Mouse (Mus musculus) limb, embryonic 14.5 days (tissue): ENCODE data around the gene Plekhg6. TPM values are rescaled to one million over a fixed set of nuclear protein-coding genes. Genes with fewer than 3 reads are reported as not detected.

Experiments
- ATAC-seq: fragments of 200-750 bp; cut with Nextera tagmentation; 2 replicates; pipeline ENCODE4 v1.8.0; 2017; ENCODE audit warnings: low read depth, moderate number of reproducible peaks, moderate TSS enrichment; ENCODE audit not compliant: low FRiP score
- DNase-seq: peaks from one replicate; pipeline ENCODE4 v3.0.0-alpha.2; 2015; ENCODE audit warnings: low spot score
- H3K27ac ChIP-seq: fragments of 300-500 bp; sonication (generic); replicated peaks from 2 replicates; pipeline ENCODE4 v1.5.1; 2014; ENCODE audit warnings: low read depth, mild to moderate bottlenecking, low read length, moderate library complexity, mixed read lengths
- H3K27me3 ChIP-seq: fragments of 300-500 bp; sonication (generic); 2 replicates; pipeline ENCODE4 v1.6.1; 2014; ENCODE audit warnings: low read length, mixed read lengths; ENCODE audit not compliant: control insufficient read depth, insufficient read depth
- H3K36me3 ChIP-seq: fragments of 300-500 bp; sonication (generic); 2 replicates; pipeline ENCODE4 v1.6.1; 2014; ENCODE audit warnings: mild to moderate bottlenecking, low read length, moderate library complexity, mixed read lengths; ENCODE audit not compliant: control insufficient read depth, insufficient read depth
- H3K4me1 ChIP-seq: fragments of 300-500 bp; sonication (generic); 2 replicates; pipeline ENCODE4 v1.6.1; 2014; ENCODE audit warnings: antibody characterized with exemption, low read length, mixed read lengths; ENCODE audit not compliant: control insufficient read depth, insufficient read depth
- H3K4me2 ChIP-seq: fragments of 300-500 bp; sonication (generic); replicated peaks from 2 replicates; pipeline ENCODE4 v1.6.1; 2014; ENCODE audit warnings: low read depth, mild to moderate bottlenecking, low read length, moderate library complexity; ENCODE audit not compliant: severe bottlenecking
- H3K4me3 ChIP-seq: fragments of 300-500 bp; sonication (generic); replicated peaks from 2 replicates; pipeline ENCODE4 v1.5.1; 2014; ENCODE audit warnings: low read length
- H3K9ac ChIP-seq: fragments of 300-500 bp; sonication (generic); 2 replicates; pipeline ENCODE4 v1.6.1; 2014; ENCODE audit warnings: mild to moderate bottlenecking, low read depth, low read length, moderate library complexity; ENCODE audit not compliant: severe bottlenecking
- H3K9me3 ChIP-seq: fragments of 300-500 bp; sonication (generic); 2 replicates; pipeline ENCODE4 v1.6.1; 2016; ENCODE audit warnings: low read length; ENCODE audit not compliant: control insufficient read depth
- POLR2A ChIP-seq: fragments of 200-500 bp; IDR thresholded peaks from 2 replicates; pipeline ENCODE4 v1.8.0; 2012; ENCODE audit warnings: inconsistent platforms, mild to moderate bottlenecking, moderate library complexity, borderline replicate concordance; ENCODE audit not compliant: insufficient read depth, insufficient read length; ENCODE audit errors: extremely low read depth
- WGBS: fragments of 180-500 bp; shearing (Covaris S2); extraction: QIAGEN DNeasy Blood & Tissue Kit; methylation state at CpG from one replicate; pipeline ENCODE4 v1.1.7; 2014; 5-methylcytosine and 5-hydroxymethylcytosine counted together
- polyA plus RNA-seq, 2 experiments: library from polyadenylated mRNA; depleted of rRNA in 1 of 2; stranded (reverse) in 1 of 2; unstranded in 1 of 2; fragments of >200 nt; fragmentation: Nextera tagmentation in 1 of 2; extraction: Ambion mirVana in 1 of 2; gene quantifications; 2 replicates each; pipeline versions ENCODE4 v1.2.1 to v1.2.3; 2012 to 2014

Gene Plekhg6
- polyA plus RNA-seq, 2 experiments: 1.3 to 1.6 TPM

- no peak overlapping the region for H3K4me2 ChIP-seq
- no peak for DNase-seq
- no peak overlapping the region for H3K9ac ChIP-seq
- H3K9me3 ChIP-seq: no peaks in the 10 kb centered on the region
- 32% methylated on average over 4 of the region's 4 CpGs for WGBS
- TF ChIP-seq POLR2A: no peak
- peaks cover 10% of the 10 kb centered on the region for H3K36me3 ChIP-seq
- no peak overlapping the region for H3K4me3 ChIP-seq
- H3K4me1 ChIP-seq: peaks cover 55% of the 10 kb centered on the region
- H3K27me3 ChIP-seq: no peaks in the 10 kb centered on the region
- H3K27ac ChIP-seq: no peak overlapping the region
- ATAC-seq: no peak
Observed at GRCm38 (mm10) chr6:125352811-125353210, 27.8 kb downstream of the Plekhg6 start.

- Histone ChIP-seq H3K27ac (no peak overlapping the region), H3K9ac (no peak overlapping the region), H3K9me3 (no peaks in the 10 kb centered on the region), H3K36me3 (peaks cover 2% of the 10 kb centered on the region; the same call in 1 of the 2 replicates), H3K4me2 (peak overlapping the region; percentile 65), H3K4me1 (peaks cover 55% of the 10 kb centered on the region), H3K4me3 (no peak overlapping the region), H3K27me3 (no peaks in the 10 kb centered on the region)
- DNase-seq (no peak), ATAC-seq (no peak)
- TF ChIP-seq POLR2A: no peak
- WGBS: 62% methylated on average over 5 of the region's 5 CpGs
Observed at GRCm38 (mm10) chr6:125352046-125352384, 28.6 kb downstream of the Plekhg6 start.

- peak overlapping the region; percentile 65 for H3K4me2 ChIP-seq
- H3K4me1 ChIP-seq: peaks cover 55% of the 10 kb centered on the region
- peak overlapping the region; percentile 70 for H3K4me3 ChIP-seq
- no peak for TF ChIP-seq POLR2A
- H3K9ac ChIP-seq: peak overlapping the region; percentile 38
- DNase-seq: no peak
- ATAC-seq: no peak
- no peak overlapping the region for H3K27ac ChIP-seq
- H3K36me3 ChIP-seq: no peaks in the 10 kb centered on the region
- no peaks in the 10 kb centered on the region for H3K27me3 ChIP-seq
- 70% methylated on average over 8 of the region's 8 CpGs for WGBS
- H3K9me3 ChIP-seq: no peaks in the 10 kb centered on the region
Observed at GRCm38 (mm10) chr6:125351368-125352045, 29.1 kb downstream of the Plekhg6 start.

- H3K9me3 ChIP-seq: no peaks in the 10 kb centered on the region
- H3K4me3 ChIP-seq: peak overlapping the region; percentile 70
- peak overlapping the region; percentile 65 for H3K4me2 ChIP-seq
- peak overlapping the region; percentile 70; the same call in 1 of the 2 replicates for H3K27ac ChIP-seq
- peak overlapping the region; percentile 82 for H3K9ac ChIP-seq
- ATAC-seq (no peak), DNase-seq (no peak)
- no peaks in the 10 kb centered on the region for H3K27me3 ChIP-seq
- peaks cover 50% of the 10 kb centered on the region for H3K4me1 ChIP-seq
- no peaks in the 10 kb centered on the region for H3K36me3 ChIP-seq
- TF ChIP-seq POLR2A: no peak
- WGBS: 87% methylated on average over 2 of the region's 2 CpGs
Observed at GRCm38 (mm10) chr6:125350995-125351324, 29.6 kb downstream of the Plekhg6 start.

GRCm38 (mm10) chr6:125350231-125350994 is 30.2 kb downstream of the Plekhg6 start:
- H3K36me3 ChIP-seq: no peaks in the 10 kb centered on the region
- no peaks in the 10 kb centered on the region for H3K9me3 ChIP-seq
- peak overlapping the region; percentile 70 for H3K27ac ChIP-seq
- peak overlapping the region; percentile 82 for H3K9ac ChIP-seq
- H3K4me3 ChIP-seq: peak overlapping the region; percentile 70
- WGBS: 1% methylated on average over 20 of the region's 20 CpGs
- H3K27me3 ChIP-seq: no peaks in the 10 kb centered on the region
- ATAC-seq: peak; percentile 17
- no peak for TF ChIP-seq POLR2A
- H3K4me1 ChIP-seq: peaks cover 45% of the 10 kb centered on the region
- peak overlapping the region; percentile 65 for H3K4me2 ChIP-seq
- no peak for DNase-seq
